Mouse (Mus musculus): ENCODE data around the gene Carmil2. TPM values are rescaled to one million over a fixed set of nuclear protein-coding genes. Genes with fewer than 3 reads are reported as not detected.

Carmil2 gene
- polyA plus RNA-seq, 1 experiment from 2014 or later, result 5.0 TPM

DNA sequence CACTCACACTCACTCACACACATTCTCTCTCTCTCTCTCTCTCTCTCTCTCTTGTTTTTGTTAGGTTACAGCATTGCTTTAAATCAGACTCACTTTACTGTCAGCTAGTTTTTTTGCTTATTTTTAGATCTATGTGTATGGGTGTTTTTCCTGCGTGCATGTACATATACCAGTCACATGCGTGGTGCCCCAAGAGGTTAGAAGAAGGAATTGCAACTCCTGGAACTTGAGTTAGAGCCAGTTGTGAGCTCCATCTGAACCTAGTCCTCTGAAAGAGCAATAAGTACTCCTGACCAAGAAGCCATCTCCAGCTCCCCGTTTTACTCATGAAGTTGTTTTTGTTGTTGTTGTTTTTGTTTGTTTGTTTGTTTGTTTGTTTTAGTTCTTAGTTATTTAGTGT is 24.9 kb upstream of the Carmil2 start:
- no peak overlapping the region for H3K4me2 ChIP-seq (ENCODE audit: low read depth)
- peaks cover 6% of the 10 kb centered on the region for H3K36me3 ChIP-seq (ENCODE audit: control insufficient read depth, insufficient read depth, low read length)
- ATAC-seq (ENCODE audit: insufficient read depth, low FRiP score, low TSS enrichment) (no peak), DNase-seq (ENCODE audit: low spot score) (no peak)
- H3K4me3 ChIP-seq (ENCODE audit: low read depth, low read length), result no peak overlapping the region
- no peaks in the 10 kb centered on the region for H3K4me1 ChIP-seq (ENCODE audit: control insufficient read depth, insufficient read depth, low read length)
- WGBS, result 80% methylated on average over 3 of the region's 3 CpGs
- H3K9me3 ChIP-seq (ENCODE audit: control insufficient read depth, low read length), result no peaks in the 10 kb centered on the region
- no peak overlapping the region for H3K9ac ChIP-seq (ENCODE audit: low read length)
- H3K27ac ChIP-seq (ENCODE audit: low read depth, low read length), result no peak overlapping the region
- H3K27me3 ChIP-seq (ENCODE audit: control insufficient read depth, insufficient read depth, low read length), result no peaks in the 10 kb centered on the region

DNA sequence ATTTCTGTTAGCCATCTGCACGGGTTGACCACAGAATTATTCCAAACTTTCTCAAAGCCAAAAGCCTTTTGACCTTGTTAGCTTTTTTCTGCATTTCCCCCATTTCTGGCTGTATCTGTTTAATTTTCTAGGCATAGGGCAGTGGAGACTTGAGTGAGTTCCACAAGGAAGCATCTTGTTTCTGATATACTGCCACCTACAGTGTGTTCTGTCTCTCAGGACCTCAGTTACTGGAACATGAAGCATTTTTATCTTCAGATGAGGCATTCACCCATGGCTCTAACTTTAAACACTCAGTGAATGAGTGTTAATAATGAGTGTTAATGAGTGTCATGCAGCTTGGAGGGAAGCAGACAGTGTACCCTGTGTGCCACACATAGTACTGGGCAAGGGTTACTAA is 8.2 kb upstream of the Carmil2 start:
- H3K4me1 ChIP-seq (ENCODE audit: control insufficient read depth, insufficient read depth, low read length), result no peaks in the 10 kb centered on the region
- no peak overlapping the region for H3K27ac ChIP-seq (ENCODE audit: low read depth, low read length)
- H3K36me3 ChIP-seq (ENCODE audit: control insufficient read depth, insufficient read depth, low read length), result peaks cover 35% of the 10 kb centered on the region
- 100% methylated on average over 1 of the region's 1 CpGs for WGBS
- H3K27me3 ChIP-seq (ENCODE audit: control insufficient read depth, insufficient read depth, low read length), result no peaks in the 10 kb centered on the region
- H3K9ac ChIP-seq (ENCODE audit: low read length), result no peak overlapping the region
- H3K4me2 ChIP-seq (ENCODE audit: low read depth), result no peak overlapping the region
- DNase-seq (ENCODE audit: low spot score) (no peak), ATAC-seq (ENCODE audit: insufficient read depth, low FRiP score, low TSS enrichment) (no peak)
- H3K9me3 ChIP-seq (ENCODE audit: control insufficient read depth, low read length), result no peaks in the 10 kb centered on the region
- no peak overlapping the region for H3K4me3 ChIP-seq (ENCODE audit: low read depth, low read length)

DNA sequence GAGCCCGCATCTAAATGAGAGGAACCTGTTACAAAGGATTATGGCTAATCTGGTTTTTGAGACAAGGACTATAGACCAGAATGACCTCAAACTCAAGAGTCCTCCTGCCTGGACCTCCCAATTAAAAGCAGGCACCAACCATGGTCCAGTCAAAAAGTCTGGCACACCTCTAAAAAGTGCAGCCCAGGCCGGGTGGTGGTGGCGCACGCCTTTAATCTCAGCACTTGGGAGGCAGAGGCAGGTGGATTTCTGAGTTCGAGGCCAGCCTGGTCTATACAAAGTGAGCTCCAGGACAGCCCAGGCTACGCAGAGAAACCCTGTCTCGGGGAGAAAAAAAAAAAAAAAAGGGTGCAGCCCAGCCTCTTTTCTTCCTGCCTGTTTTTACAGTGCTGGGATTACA is 749 bp upstream of the Carmil2 start:
- no peak overlapping the region for H3K4me2 ChIP-seq (ENCODE audit: low read depth)
- peaks cover 7% of the 10 kb centered on the region for H3K36me3 ChIP-seq (ENCODE audit: control insufficient read depth, insufficient read depth, low read length)
- no peak overlapping the region for H3K9ac ChIP-seq (ENCODE audit: low read length)
- no peaks in the 10 kb centered on the region for H3K27me3 ChIP-seq (ENCODE audit: control insufficient read depth, insufficient read depth, low read length)
- 83% methylated on average over 7 of the region's 7 CpGs for WGBS
- no peak for DNase-seq (ENCODE audit: low spot score)
- no peak overlapping the region for H3K27ac ChIP-seq (ENCODE audit: low read depth, low read length)
- ATAC-seq (ENCODE audit: insufficient read depth, low FRiP score, low TSS enrichment), result no peak
- no peak overlapping the region for H3K4me3 ChIP-seq (ENCODE audit: low read depth, low read length)
- no peaks in the 10 kb centered on the region for H3K9me3 ChIP-seq (ENCODE audit: control insufficient read depth, low read length)
- H3K4me1 ChIP-seq (ENCODE audit: control insufficient read depth, insufficient read depth, low read length), result no peaks in the 10 kb centered on the region

- WGBS, result 69% methylated on average over 6 of the region's 6 CpGs
- no peak overlapping the region for H3K4me3 ChIP-seq (ENCODE audit: low read depth, low read length)
Measured at GRCm38 (mm10) chr8:105686551-105686950, 477 bp downstream of the Carmil2 start.

DNA sequence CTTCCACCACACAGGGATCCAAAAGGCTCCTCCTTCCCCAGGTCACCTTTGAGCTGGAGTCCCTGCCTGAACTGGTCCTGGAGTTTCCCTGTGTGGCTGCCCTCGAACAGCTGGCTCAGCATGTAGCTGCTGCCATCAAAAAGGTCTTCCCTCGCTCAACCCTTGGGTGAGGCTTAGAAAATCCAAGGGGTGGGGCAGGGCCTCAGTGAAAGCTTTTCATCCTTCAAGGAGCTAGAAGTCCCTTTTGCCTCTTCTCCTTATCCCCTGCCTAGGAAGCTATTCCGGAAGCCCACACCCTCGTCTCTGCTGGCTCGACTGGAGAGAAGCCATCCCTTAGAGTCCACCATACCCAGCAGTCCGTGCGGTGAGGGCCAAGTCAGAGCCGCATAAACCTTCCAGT is 1.4 kb downstream of the Carmil2 start:
- ATAC-seq (ENCODE audit: insufficient read depth, low FRiP score, low TSS enrichment), result no peak

More at GRCm38 (mm10) chr8:105686551-105686950, 477 bp downstream of the Carmil2 start:
- H3K9ac ChIP-seq (ENCODE audit: low read length), result no peak overlapping the region
- H3K36me3 ChIP-seq (ENCODE audit: control insufficient read depth, insufficient read depth, low read length), result no peaks in the 10 kb centered on the region; the same call in 1 of the 2 replicates
- H3K9me3 ChIP-seq (ENCODE audit: control insufficient read depth, low read length), result no peaks in the 10 kb centered on the region
- no peaks in the 10 kb centered on the region for H3K4me1 ChIP-seq (ENCODE audit: control insufficient read depth, insufficient read depth, low read length)
- H3K4me2 ChIP-seq (ENCODE audit: low read depth), result no peak overlapping the region
- H3K27me3 ChIP-seq (ENCODE audit: control insufficient read depth, insufficient read depth, low read length), result no peaks in the 10 kb centered on the region
- DNase-seq (ENCODE audit: low spot score) (no peak), ATAC-seq (ENCODE audit: insufficient read depth, low FRiP score, low TSS enrichment) (no peak)
- no peak overlapping the region for H3K27ac ChIP-seq (ENCODE audit: low read depth, low read length)

GRCm38 (mm10) chr8:105688242-105688752 is 2.2 kb downstream of the Carmil2 start:
- Histone ChIP-seq H3K27me3 (ENCODE audit: control insufficient read depth, insufficient read depth, low read length) (no peaks in the 10 kb centered on the region), H3K36me3 (ENCODE audit: control insufficient read depth, insufficient read depth, low read length) (no peaks in the 10 kb centered on the region; the same call in 1 of the 2 replicates), H3K9ac (ENCODE audit: low read length) (no peak overlapping the region), H3K27ac (ENCODE audit: low read depth, low read length) (no peak overlapping the region), H3K4me3 (ENCODE audit: low read depth, low read length) (no peak overlapping the region), H3K9me3 (ENCODE audit: control insufficient read depth, low read length) (no peaks in the 10 kb centered on the region), H3K4me2 (ENCODE audit: low read depth) (no peak overlapping the region), H3K4me1 (ENCODE audit: control insufficient read depth, insufficient read depth, low read length) (no peaks in the 10 kb centered on the region)
- WGBS, result 74% methylated on average over 14 of the region's 14 CpGs
- DNase-seq (ENCODE audit: low spot score), result no peak
- ATAC-seq (ENCODE audit: insufficient read depth, low FRiP score, low TSS enrichment), result no peak

More for the DNA sequence above, 1.4 kb downstream of the Carmil2 start:
- H3K4me1 ChIP-seq (ENCODE audit: control insufficient read depth, insufficient read depth, low read length), result no peaks in the 10 kb centered on the region
- H3K9me3 ChIP-seq (ENCODE audit: control insufficient read depth, low read length), result no peaks in the 10 kb centered on the region
- H3K36me3 ChIP-seq (ENCODE audit: control insufficient read depth, insufficient read depth, low read length), result no peaks in the 10 kb centered on the region; the same call in 1 of the 2 replicates
- no peaks in the 10 kb centered on the region for H3K27me3 ChIP-seq (ENCODE audit: control insufficient read depth, insufficient read depth, low read length)
- no peak overlapping the region for H3K4me2 ChIP-seq (ENCODE audit: low read depth)
- no peak for DNase-seq (ENCODE audit: low spot score)
- H3K4me3 ChIP-seq (ENCODE audit: low read depth, low read length), result no peak overlapping the region
- 72% methylated on average over 8 of the region's 8 CpGs for WGBS
- no peak overlapping the region for H3K27ac ChIP-seq (ENCODE audit: low read depth, low read length)
- no peak overlapping the region for H3K9ac ChIP-seq (ENCODE audit: low read length)

- no peak for ATAC-seq (ENCODE audit: insufficient read depth, low FRiP score, low TSS enrichment)
- H3K27me3 ChIP-seq (ENCODE audit: control insufficient read depth, insufficient read depth, low read length), result no peaks in the 10 kb centered on the region
- no peaks in the 10 kb centered on the region for H3K9me3 ChIP-seq (ENCODE audit: control insufficient read depth, low read length)
- no peak for DNase-seq (ENCODE audit: low spot score)
- no peak overlapping the region for H3K4me3 ChIP-seq (ENCODE audit: low read depth, low read length)
- 67% methylated on average over 35 of the region's 35 CpGs for WGBS
- H3K36me3 ChIP-seq (ENCODE audit: control insufficient read depth, insufficient read depth, low read length), result no peaks in the 10 kb centered on the region; the same call in 1 of the 2 replicates
- H3K4me1 ChIP-seq (ENCODE audit: control insufficient read depth, insufficient read depth, low read length), result 0 out of 2 replicates have a peak, but pooled peaks cover 3% of the 10 kb centered on the region
- H3K27ac ChIP-seq (ENCODE audit: low read depth, low read length), result no peak overlapping the region
- no peak overlapping the region for H3K4me2 ChIP-seq (ENCODE audit: low read depth)
- no peak overlapping the region for H3K9ac ChIP-seq (ENCODE audit: low read length)
Measured at GRCm38 (mm10) chr8:105689256-105689982, 3.3 kb downstream of the Carmil2 start.

DNA sequence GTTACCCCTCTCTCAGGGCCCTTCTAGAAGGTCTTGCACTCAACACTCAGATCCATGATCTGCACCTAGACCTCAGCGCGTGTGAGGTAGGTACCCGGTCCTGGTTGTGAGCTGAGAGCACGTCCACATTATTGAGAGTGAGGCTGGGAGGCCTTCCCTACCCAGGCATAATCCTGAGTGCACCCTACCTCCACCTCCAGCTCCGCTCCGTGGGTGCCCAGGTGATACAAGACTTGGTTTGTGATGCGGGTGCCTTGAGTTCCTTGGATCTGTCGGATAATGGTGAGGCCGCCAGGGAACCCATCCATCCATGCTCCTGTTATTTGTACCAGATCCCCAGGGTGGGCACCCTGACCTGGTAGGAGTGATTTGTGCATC is 3.9 kb downstream of the Carmil2 start:
- no peak overlapping the region for H3K4me3 ChIP-seq (ENCODE audit: low read depth, low read length)
- no peak overlapping the region for H3K27ac ChIP-seq (ENCODE audit: low read depth, low read length)
- WGBS, result 94% methylated on average over 9 of the region's 9 CpGs
- no peaks in the 10 kb centered on the region; the same call in 1 of the 2 replicates for H3K36me3 ChIP-seq (ENCODE audit: control insufficient read depth, insufficient read depth, low read length)
- DNase-seq (ENCODE audit: low spot score), result no peak
- no peaks in the 10 kb centered on the region for H3K27me3 ChIP-seq (ENCODE audit: control insufficient read depth, insufficient read depth, low read length)
- H3K4me1 ChIP-seq (ENCODE audit: control insufficient read depth, insufficient read depth, low read length), result 0 out of 2 replicates have a peak, but pooled peaks cover 3% of the 10 kb centered on the region
- no peak for ATAC-seq (ENCODE audit: insufficient read depth, low FRiP score, low TSS enrichment)
- no peak overlapping the region for H3K9ac ChIP-seq (ENCODE audit: low read length)
- H3K9me3 ChIP-seq (ENCODE audit: control insufficient read depth, low read length), result no peaks in the 10 kb centered on the region
- H3K4me2 ChIP-seq (ENCODE audit: low read depth), result no peak overlapping the region

DNA sequence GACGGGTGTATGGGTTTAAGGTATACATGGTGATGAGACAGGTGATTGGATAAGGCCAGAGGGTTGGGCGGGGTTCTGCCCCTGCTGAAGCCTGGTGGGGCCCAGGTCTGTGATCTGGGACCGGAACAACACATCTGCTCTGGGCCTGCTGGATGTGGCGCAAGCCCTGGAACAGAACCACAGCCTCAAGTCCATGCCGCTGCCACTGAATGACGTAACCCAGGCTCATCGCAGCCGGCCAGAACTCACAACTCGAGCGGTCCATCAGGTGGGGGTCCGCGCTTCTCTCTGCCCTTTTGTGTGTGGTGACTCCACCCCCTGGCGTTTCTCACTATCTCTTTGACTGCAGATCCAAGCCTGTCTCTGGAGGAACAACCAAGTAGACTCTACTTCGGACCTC is 4.9 kb downstream of the Carmil2 start:
- no peaks in the 10 kb centered on the region for H3K27me3 ChIP-seq (ENCODE audit: control insufficient read depth, insufficient read depth, low read length)
- no peaks in the 10 kb centered on the region; the same call in 1 of the 2 replicates for H3K36me3 ChIP-seq (ENCODE audit: control insufficient read depth, insufficient read depth, low read length)
- WGBS, result 88% methylated on average over 14 of the region's 14 CpGs
- H3K9ac ChIP-seq (ENCODE audit: low read length), result no peak overlapping the region
- DNase-seq (ENCODE audit: low spot score) (no peak), ATAC-seq (ENCODE audit: insufficient read depth, low FRiP score, low TSS enrichment) (no peak)
- H3K4me3 ChIP-seq (ENCODE audit: low read depth, low read length), result no peak overlapping the region
- H3K4me2 ChIP-seq (ENCODE audit: low read depth), result no peak overlapping the region
- H3K9me3 ChIP-seq (ENCODE audit: control insufficient read depth, low read length), result no peaks in the 10 kb centered on the region
- H3K4me1 ChIP-seq (ENCODE audit: control insufficient read depth, insufficient read depth, low read length), result 0 out of 2 replicates have a peak, but pooled peaks cover 3% of the 10 kb centered on the region
- no peak overlapping the region for H3K27ac ChIP-seq (ENCODE audit: low read depth, low read length)
